Mouse (Mus musculus) gastrocnemius, postnatal 14 days (tissue): Measurements from ENCODE around the gene Vmn1r64. TPM values are rescaled to one million over a fixed set of nuclear protein-coding genes. Genes with fewer than 3 reads are reported as not detected.
"Not testable (repeated sequence)": the region's sequence is repeated elsewhere in the genome, so short reads cannot be mapped to it uniquely, and the experiment has no call there.

Experiments used
- DNase-seq: peaks from one replicate; pipeline ENCODE4 v3.0.0; 2021; ENCODE audit warnings: mixed read lengths
- intact Hi-C: fragments of 180-260 bp; cut with DNase I; formaldehyde crosslinking; loops from one replicate; pipeline ENCODE4 v1.15.1; 2025; ENCODE audit warnings: low total_unique reads
- long read RNA-seq, 2 experiments: library from polyadenylated mRNA; stranded (forward); transcript quantifications; one replicate each; pipeline ENCODE4 v2.0.0; 2021
- total RNA-seq, 2 experiments: library from RNA; stranded (reverse); gene quantifications; 2 replicates each; pipeline ENCODE4 v1.2.3; 2021

Vmn1r64 gene
- total RNA-seq, result not detected
- long read RNA-seq, experiment 1, result 0 reads
- long read RNA-seq, experiment 2, result 0 reads

DNA sequence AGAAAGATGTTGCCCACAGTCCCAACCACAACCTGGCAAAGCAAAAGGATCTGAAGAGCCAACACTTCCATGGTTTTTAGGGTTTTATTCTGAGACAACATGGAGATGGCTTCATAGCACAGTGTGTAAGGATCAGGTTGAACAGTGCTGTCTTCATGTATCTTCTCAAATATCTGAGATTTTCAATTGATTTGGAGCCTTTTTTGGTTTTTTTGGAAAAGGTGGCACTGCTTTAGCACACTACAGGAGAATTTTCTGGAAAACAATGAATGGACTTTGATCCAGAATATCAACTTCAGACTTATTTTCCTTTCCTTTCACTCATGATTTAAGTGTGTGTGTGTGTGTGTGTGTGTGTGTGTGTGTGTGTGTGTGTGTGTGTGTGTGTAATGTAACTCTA, at the start of gene Vmn1r64:
TSS of gene Vmn1r64 (minus strand) at position 101 of the 400 bp plus-strand sequence.
- DNase-seq, result no peak
- intact Hi-C loops, result no loop called here

DNA sequence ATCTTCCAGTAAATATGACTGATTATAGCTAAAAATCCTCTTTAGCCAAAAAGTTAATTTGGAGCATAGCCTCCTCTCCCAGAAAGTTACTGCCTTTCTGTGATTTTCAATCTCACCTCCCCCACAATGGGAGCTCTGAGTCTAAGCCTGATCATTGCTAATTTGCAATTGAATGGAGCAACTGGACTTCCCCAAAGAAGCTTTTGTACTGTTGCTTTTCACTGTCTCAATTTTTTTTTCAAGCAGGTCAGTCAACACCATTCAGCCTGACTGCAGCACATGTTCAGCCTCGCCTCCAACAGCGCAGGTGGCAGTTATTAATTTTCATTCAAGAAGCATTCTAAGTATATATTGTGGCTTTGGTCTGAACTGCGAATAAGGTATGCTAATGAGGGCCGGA, 14.9 kb upstream of the Vmn1r64 start:
- intact Hi-C loops, result no loop called here
- no peak for DNase-seq

GRCm38 (mm10) chr7:5897245-5897644, 12.9 kb upstream of the Vmn1r64 start:
- intact Hi-C loops, DNase-seq: not testable (repeated sequence)

Other genes starting within 250 kb of the Vmn1r64 start
- not detected for gene Vmn1r62, start 210.9 kb downstream of the Vmn1r64 start, total RNA-seq
- gene Vmn1r63, start 79.1 kb downstream of the Vmn1r64 start, total RNA-seq, result not detected
- gene Vmn1r65, start 126.5 kb upstream of the Vmn1r64 start, total RNA-seq, result not detected
- gene Nlrp4c, start 160.6 kb upstream of the Vmn1r64 start, total RNA-seq, result not detected